Mouse (Mus musculus) left cerebral cortex, postnatal 36 days (tissue): ENCODE measurements around the gene Gm45234. TPM values are rescaled to one million over a fixed set of nuclear protein-coding genes. Genes with fewer than 3 reads are reported as not detected.
"Not testable (repeated sequence)": the region's sequence is repeated elsewhere in the genome, so short reads cannot be mapped to it uniquely, and the experiment has no call there.

Experiments used
- DNase-seq, 2 experiments: peaks; one replicate each; pipeline ENCODE4 v3.0.0; 2021 to 2022; ENCODE audit warnings: low spot score in 2 of 2, mixed read lengths in 1 of 2
- intact Hi-C: fragments of 180-260 bp; cut with DNase I; formaldehyde crosslinking; loops from one replicate; pipeline ENCODE4 v1.15.1; 2025
- total RNA-seq, 2 experiments: library from RNA; stranded (reverse); gene quantifications; 2 replicates each; pipeline ENCODE4 v1.2.3; 2021

Gene Gm45234
- total RNA-seq: not detected

GRCm38 (mm10) chr6:124755831-124756595, at the start of gene Gm45234, which contains the start of gene Atn1:
Gene Gm45234 (minus strand): TSS chr6:124756021.
Gene Atn1 (minus strand): TSS chr6:124756524.
- intact Hi-C loops: loop anchor here (2.0 kb wide), 1 partner anchor 15 kb away; the partner anchor contains the start of gene Grcc10
- peak in 1 of 2 experiments; percentile 60 for DNase-seq

- intact Hi-C loops: loop anchor here (2.0 kb wide), 1 partner anchor 36 kb away; the partner anchor contains the start of gene Eno2
- DNase-seq: no peak
Observed at GRCm38 (mm10) chr6:124804341-124804740, 48.5 kb upstream of the Gm45234 start.

GRCm38 (mm10) chr6:124803691-124804090, 47.9 kb upstream of the Gm45234 start:
- intact Hi-C loops: loop anchor here (2.0 kb wide), 1 partner anchor 35 kb away; the partner anchor contains the start of gene Eno2
- DNase-seq: not testable (repeated sequence)

GRCm38 (mm10) chr6:124803061-124803460, 47.2 kb upstream of the Gm45234 start:
- intact Hi-C loops: no loop called here
- no peak for DNase-seq

GRCm38 (mm10) chr6:124802400-124802799, 46.6 kb upstream of the Gm45234 start:
- DNase-seq, intact Hi-C loops: not testable (repeated sequence)

GRCm38 (mm10) chr6:124796200-124796599, 40.4 kb upstream of the Gm45234 start:
- DNase-seq: no peak
- intact Hi-C loops: no loop called here

GRCm38 (mm10) chr6:124795781-124796180, 40.0 kb upstream of the Gm45234 start:
- intact Hi-C loops: no loop called here
- no peak for DNase-seq

- intact Hi-C loops: no loop called here
- no peak for DNase-seq
Observed at GRCm38 (mm10) chr6:124791911-124792310, 36.1 kb upstream of the Gm45234 start.

- DNase-seq: no peak
- intact Hi-C loops: no loop called here
Observed at GRCm38 (mm10) chr6:124790121-124790520, 34.3 kb upstream of the Gm45234 start.

GRCm38 (mm10) chr6:124789519-124789918, 33.7 kb upstream of the Gm45234 start:
- intact Hi-C loops: no loop called here
- no peak for DNase-seq

- intact Hi-C loops: no loop called here
- no peak for DNase-seq
Observed at GRCm38 (mm10) chr6:124787722-124788121, 31.9 kb upstream of the Gm45234 start.

- DNase-seq: no peak
- intact Hi-C loops: no loop called here
Observed at GRCm38 (mm10) chr6:124786756-124787420, 31.1 kb upstream of the Gm45234 start.

- no peak for DNase-seq
- intact Hi-C loops: no loop called here
Observed at GRCm38 (mm10) chr6:124782436-124782835, 26.6 kb upstream of the Gm45234 start.

- intact Hi-C loops: no loop called here
- DNase-seq: no peak
Observed at GRCm38 (mm10) chr6:124780917-124781316, 25.1 kb upstream of the Gm45234 start.

- intact Hi-C loops: no loop called here
Observed at GRCm38 (mm10) chr6:124779984-124780416, 24.2 kb upstream of the Gm45234 start.

GRCm38 (mm10) chr6:124779222-124779983, 23.6 kb upstream of the Gm45234 start, which contains the start of gene Lrrc23:
Gene Lrrc23 (minus strand): TSS chr6:124779727.
- intact Hi-C loops: no loop called here
- no peak for DNase-seq

More at GRCm38 (mm10) chr6:124779984-124780416, 24.2 kb upstream of the Gm45234 start:
- no peak for DNase-seq

- intact Hi-C loops: no loop called here
- DNase-seq: no peak
Observed at GRCm38 (mm10) chr6:124770511-124770910, 14.7 kb upstream of the Gm45234 start.

GRCm38 (mm10) chr6:124770013-124770412, 14.2 kb upstream of the Gm45234 start:
- intact Hi-C loops: no loop called here
- no peak for DNase-seq

- intact Hi-C loops: loop anchor here (2.0 to 5.0 kb wide), 3 partner anchors 36 to 93 kb away; partner anchors contain the start of gene Gpr162
- DNase-seq: peak; percentile 71 to 83
Observed at GRCm38 (mm10) chr6:124769101-124769765, 13.4 kb upstream of the Gm45234 start, which contains the start of gene Eno2. Gene Eno2 (minus strand): TSS chr6:124769673.
